Mouse (Mus musculus) liver, postnatal 0 days (tissue): ENCODE measurements at regions not wholly inside any gene's neighbourhood (a gene's known extent, or its start where the extent isn't known, plus 50 kb on each side); places are given as distances from the start of the nearest gene placed in this dataset.

Experiments
- CTCF ChIP-seq: sonication (generic); IDR thresholded peaks from 2 replicates; pipeline ENCODE4 v1.5.1; 2016; ENCODE audit warnings: antibody characterized with exemption, low read depth
- EP300 ChIP-seq: IDR thresholded peaks from 2 replicates; pipeline ENCODE4 v1.6.1; 2016; ENCODE audit warnings: antibody characterized with exemption, low read depth, mild to moderate bottlenecking

DNA sequence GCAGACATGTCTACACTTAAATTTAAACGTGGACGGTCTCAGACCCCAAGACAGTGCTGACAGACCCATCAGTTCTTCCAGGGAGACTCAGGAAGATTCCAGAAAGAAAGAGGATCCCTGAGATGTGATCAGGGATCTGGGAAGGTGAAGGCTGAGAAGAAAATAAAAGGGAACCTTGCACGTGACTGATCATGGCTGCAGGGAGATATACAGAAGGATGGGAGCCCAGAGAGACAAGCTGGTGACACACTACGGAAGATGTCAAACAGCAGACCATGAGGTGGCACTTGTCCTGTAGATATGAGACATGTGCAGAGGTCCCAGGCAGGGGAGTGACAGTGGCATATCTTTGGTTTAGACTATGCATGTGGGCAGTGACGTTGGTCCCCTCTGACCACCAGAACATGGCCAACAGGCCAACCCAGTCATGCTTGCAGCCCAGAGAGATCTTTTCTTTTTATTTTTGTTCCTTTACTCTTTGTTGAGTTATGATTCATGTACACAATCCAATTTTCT lies 231.5 kb downstream of the Rplp1 start:
- TF ChIP-seq CTCF (no peak), EP300 (no peak)
